Mouse (Mus musculus): Measurements from ENCODE around the gene Pdcd4.
"Not testable (repeated sequence)": the region's sequence is repeated elsewhere in the genome, so short reads cannot be mapped to it uniquely, and the experiment has no call there.

Pdcd4 gene

GRCm38 (mm10) chr19:53933050-53933449 lies 41.0 kb downstream of the Pdcd4 start:
- in situ Hi-C loops (cut with MboI; ENCODE audit: unreplicated experiment in 2 of 2): loop anchor here (10.0 to 25.0 kb wide), 3 partner anchors 1132 to 1379 kb away; partner anchors contain the start of genes Vti1a (in 2 of the 2) and Zdhhc6 (in 2 of the 2)

DNA sequence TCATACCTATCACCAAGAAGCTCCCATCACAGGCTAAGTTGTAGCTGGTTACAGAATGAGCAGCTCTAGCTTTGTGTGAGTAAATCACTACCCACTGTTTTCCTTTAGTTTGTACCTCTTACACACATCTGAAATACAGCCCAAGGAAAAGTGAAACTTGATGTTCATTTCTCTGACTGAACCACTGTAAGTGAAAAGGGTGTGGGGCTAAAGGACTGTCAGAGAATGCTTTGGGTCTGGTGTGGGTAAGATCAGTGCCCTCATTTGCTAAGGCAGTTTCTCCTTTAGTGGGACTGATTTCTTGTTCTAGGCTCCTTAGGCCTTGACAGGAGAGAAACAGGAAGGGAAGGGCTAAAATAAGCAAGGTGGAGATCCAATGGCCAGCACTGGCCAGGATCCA lies 42.0 kb downstream of the Pdcd4 start:
- in situ Hi-C loops (cut with MboI; ENCODE audit: unreplicated experiment in 2 of 2): loop anchor here (10.0 to 25.0 kb wide), 3 partner anchors 1131 to 1378 kb away; partner anchors contain the start of genes Vti1a (in 2 of the 2) and Zdhhc6 (in 2 of the 2)

DNA sequence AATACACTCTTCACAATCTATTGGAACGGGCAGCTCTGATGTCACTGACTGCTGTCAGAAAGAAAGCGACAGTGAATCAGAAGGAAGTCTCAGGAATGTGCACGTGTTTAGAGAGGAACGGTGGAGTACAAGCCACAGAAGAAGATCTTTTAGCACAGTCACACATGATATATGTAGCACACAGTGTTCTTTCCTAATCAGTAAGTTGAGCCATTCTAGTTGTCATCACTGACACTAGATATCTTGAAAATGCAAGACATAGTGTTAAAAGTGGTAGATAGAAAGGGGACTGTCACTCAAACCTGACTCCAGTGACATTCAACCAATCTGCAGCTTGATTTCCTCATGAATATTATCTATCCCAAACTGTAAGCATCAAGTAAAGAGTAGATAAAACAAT lies 47.4 kb downstream of the Pdcd4 start:
- in situ Hi-C loops (cut with MboI; ENCODE audit: unreplicated experiment in 2 of 2): loop anchor here (10.0 to 25.0 kb wide), 3 partner anchors 1125 to 1373 kb away; partner anchors contain the start of genes Vti1a (in 2 of the 2) and Zdhhc6 (in 2 of the 2)

- in situ Hi-C loops (cut with MboI; ENCODE audit: unreplicated experiment in 2 of 2): loop anchor here (25.0 kb wide), 1 partner anchor 1371 kb away; the partner anchor contains the start of genes Vti1a (in 2 of the 2) and Zdhhc6 (in 2 of the 2)
Measured at GRCm38 (mm10) chr19:53941139-53941538, 49.1 kb downstream of the Pdcd4 start.

DNA sequence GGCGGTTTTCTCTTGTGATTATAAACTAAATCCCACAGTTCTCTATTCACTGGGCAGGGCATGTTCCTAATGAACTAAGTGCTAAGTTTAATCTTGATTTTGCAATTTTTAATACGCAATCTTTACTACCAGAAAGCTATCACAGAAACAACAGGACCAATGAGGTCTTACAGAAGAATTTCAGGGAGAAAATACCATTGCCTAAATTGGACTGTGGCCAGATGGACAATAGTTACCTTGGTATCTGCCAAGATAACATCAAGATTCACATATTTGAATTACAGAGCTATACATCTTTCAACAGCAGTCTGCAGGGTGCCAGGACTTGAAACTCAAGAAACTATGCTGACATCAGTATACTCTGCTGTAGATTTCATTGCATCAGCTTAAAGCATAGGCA lies 50.3 kb downstream of the Pdcd4 start:
- in situ Hi-C loops (cut with MboI; ENCODE audit: unreplicated experiment in 2 of 2): loop anchor here (25.0 kb wide), 1 partner anchor 1370 kb away; the partner anchor contains the start of genes Vti1a (in 2 of the 2) and Zdhhc6 (in 2 of the 2)

DNA sequence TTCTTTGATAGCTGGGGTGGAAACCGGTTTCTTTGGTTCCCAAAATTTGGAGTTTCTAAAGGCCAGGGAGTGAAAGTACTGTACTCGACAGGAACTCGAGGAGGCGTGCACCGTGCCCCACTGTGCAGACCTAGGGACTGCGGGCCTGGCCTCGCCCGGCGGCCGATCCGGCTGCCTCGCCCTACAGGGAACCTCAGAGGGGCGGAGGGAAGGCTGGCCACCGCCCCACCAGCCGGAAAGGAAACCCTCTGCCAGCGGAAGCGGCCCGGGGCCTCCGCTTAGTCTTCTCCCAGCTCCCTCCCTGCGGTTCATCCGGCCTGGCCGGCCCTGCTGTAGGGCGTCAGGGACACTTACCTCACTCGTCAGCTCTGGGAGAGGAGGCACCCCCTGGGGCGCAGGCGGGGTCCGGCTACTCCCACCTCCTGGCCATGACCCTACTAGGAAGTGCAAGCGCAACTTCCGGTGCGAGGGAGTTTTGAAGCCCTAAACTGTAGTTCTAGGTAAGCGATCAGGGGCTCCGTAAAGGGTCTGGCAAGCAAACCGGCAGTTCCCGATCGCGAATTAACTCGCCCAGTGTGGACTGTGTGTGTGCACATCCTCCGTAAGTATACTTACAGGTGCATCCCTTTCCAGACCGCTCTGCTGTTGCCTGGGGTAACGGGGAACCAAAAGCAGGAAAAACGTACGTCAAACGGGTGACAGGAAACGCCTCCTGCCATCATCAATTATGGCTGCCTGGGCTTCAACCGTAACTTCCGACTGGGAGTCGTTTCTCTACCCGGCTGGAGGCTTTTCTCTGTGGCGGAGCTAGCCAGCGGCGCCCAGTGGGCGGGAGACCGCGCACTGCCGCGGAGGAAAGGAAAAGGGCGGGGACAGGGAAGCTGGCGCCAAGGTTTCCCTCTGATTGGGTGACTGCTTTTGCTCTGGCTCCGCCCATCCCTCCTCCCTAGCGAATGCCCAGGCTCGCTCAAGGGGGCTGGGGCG lies 52.1 kb downstream of the Pdcd4 start, which contains the start of the genes Shoc2 and Bbip1:
Gene Shoc2 (plus strand): TSS at position 505 of the 984 bp plus-strand sequence.
Gene Bbip1 (minus strand): TSS at position 826 of the 984 bp plus-strand sequence.
- in situ Hi-C loops (cut with MboI; ENCODE audit: unreplicated experiment in 2 of 2): loop anchor here (25.0 kb wide), 1 partner anchor 1368 kb away; the partner anchor contains the start of genes Vti1a (in 2 of the 2) and Zdhhc6 (in 2 of the 2)

GRCm38 (mm10) chr19:53944786-53945169 lies 52.7 kb downstream of the Pdcd4 start:
- in situ Hi-C loops (cut with MboI; ENCODE audit: unreplicated experiment in 2 of 2): loop anchor here (25.0 kb wide), 1 partner anchor 1368 kb away; the partner anchor contains the start of genes Vti1a (in 2 of the 2) and Zdhhc6 (in 2 of the 2)

DNA sequence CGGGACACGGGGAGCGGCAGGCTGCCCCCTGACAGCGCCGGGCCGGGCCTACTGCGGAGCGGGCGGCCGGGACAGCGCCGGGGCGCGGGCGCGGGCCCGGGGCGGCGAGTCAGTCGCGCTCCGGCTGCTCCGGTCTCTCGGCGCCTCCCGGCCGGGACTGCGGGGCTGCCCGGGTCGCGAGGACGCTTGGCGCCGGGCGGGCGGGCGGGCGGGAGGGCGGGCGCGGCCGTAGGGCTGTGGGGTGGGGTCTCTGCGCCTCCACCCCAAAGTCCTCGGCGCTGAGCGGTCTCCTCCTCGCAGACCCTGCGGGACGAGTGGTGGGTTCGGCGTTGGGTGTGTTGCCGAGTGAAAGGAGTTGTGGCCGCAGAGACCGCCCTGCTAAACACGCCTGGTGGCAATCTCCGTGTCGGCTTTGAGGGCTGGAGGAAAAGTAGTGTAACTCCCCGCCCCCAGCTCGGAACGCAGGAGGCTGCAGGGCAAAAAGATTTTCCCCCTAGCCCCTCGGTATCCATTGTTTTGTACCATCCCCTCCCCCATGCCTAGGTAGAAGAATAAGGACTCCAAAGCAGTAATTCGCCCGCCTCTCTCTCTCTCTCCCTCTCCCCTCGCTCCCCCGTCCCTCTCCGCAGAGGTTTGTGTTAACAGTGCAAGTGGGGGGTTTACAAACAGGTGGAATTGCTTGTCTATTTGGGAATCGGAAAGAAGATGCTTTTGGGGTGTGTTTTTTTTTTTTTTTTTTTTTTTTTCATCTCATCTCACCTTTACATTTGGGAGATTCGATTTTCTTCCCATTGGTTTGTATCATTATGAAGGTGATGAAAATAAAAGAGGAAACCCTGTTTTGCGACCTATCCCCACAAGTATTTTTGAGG lies 53.4 kb downstream of the Pdcd4 start:
- in situ Hi-C loops (cut with MboI; ENCODE audit: unreplicated experiment in 2 of 2): loop anchor here (25.0 kb wide), 1 partner anchor 1367 kb away; the partner anchor contains the start of genes Vti1a (in 2 of the 2) and Zdhhc6 (in 2 of the 2)

DNA sequence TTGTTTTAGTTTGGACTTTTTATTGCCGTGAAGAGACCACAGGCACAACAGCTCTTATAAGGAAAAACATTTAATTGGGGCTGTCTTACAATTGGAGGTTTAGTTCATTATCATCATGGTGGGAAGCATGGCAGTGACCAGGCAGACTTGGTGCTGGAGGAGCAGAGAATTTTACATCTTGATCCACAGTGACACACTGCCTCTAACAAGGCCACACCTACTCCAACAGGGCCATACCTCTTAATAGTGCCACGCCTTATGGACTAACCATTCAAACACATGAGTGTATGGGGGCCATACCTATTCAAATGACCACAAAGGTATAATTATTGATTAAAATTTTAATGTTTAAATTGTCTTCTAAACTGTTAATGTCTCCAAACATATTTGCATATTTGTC lies 65.5 kb downstream of the Pdcd4 start:
- in situ Hi-C loops (cut with MboI; ENCODE audit: unreplicated experiment in 2 of 2): no loop called here

- in situ Hi-C loops (cut with MboI; ENCODE audit: unreplicated experiment in 2 of 2): no loop called here
Measured at GRCm38 (mm10) chr19:53962511-53962910, 70.5 kb downstream of the Pdcd4 start.

- in situ Hi-C loops (cut with MboI; ENCODE audit: unreplicated experiment in 2 of 2): not testable (repeated sequence)
Measured at GRCm38 (mm10) chr19:53964347-53964746, 72.3 kb downstream of the Pdcd4 start.

- in situ Hi-C loops (cut with MboI; ENCODE audit: unreplicated experiment in 2 of 2): no loop called here
Measured at GRCm38 (mm10) chr19:53964910-53965633, 73.0 kb downstream of the Pdcd4 start.

DNA sequence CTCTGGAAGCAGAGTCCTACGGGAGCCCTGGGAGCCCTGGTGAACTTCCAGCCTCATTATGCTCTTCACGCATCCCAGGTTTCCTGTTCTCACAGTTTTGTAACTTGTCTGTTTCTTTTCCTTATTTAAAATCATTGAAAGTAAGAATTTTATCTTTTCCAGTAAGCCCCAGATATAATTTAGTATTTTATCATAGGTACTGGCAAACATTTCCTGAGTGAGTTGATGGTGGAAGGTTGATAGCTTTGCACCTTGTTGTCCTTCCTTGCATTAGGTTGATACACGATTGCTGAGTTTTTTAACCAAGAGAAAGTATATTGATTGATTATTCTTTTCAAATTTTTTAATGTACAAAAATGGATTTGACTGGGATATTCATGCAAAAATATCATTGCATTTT lies 77.2 kb downstream of the Pdcd4 start:
- in situ Hi-C loops (cut with MboI; ENCODE audit: unreplicated experiment in 2 of 2): no loop called here

DNA sequence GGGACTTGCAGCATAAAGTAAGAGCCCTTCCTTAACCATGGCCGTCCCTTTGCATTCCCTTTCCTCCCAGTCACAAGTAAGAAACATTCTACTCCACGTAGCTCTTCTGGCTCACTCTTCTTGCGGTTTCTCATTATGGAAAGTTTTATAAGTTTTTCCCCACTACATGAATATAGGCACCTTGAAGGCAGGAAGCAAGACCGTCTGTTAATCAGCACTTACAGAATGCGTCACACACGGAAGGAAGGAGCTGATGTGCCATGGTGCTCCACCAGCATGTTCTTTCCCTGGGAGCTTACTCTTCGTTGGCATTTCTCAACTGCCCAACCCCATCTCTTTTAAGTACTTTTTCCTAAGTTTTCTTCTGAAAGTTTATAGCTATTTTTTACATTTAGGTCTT lies 79.9 kb downstream of the Pdcd4 start:
- in situ Hi-C loops (cut with MboI; ENCODE audit: unreplicated experiment in 2 of 2): no loop called here

- in situ Hi-C loops (cut with MboI; ENCODE audit: unreplicated experiment in 2 of 2): no loop called here
Measured at GRCm38 (mm10) chr19:53973656-53974055, 81.6 kb downstream of the Pdcd4 start.
